Mouse (Mus musculus) brain, embryonic 14.5 days (tissue): ENCODE measurements around the gene Mrc1. TPM values are rescaled to one million over a fixed set of nuclear protein-coding genes. Genes with fewer than 3 reads are reported as not detected.

Experiments used
- DNase-seq: peaks from one replicate; pipeline ENCODE4 v3.0.0-alpha.2; 2011; ENCODE audit warnings: low read depth
- CTCF ChIP-seq: fragments of 200-500 bp; IDR thresholded peaks from 2 replicates; pipeline ENCODE4 v1.5.1; 2012; ENCODE audit warnings: inconsistent platforms, mild to moderate bottlenecking, moderate library complexity, borderline replicate concordance; ENCODE audit not compliant: insufficient read depth, insufficient read length; ENCODE audit errors: extremely low read depth
- POLR2A ChIP-seq: fragments of 200-500 bp; IDR thresholded peaks from 2 replicates; pipeline ENCODE4 v1.6.1; 2012; ENCODE audit warnings: mild to moderate bottlenecking, inconsistent platforms, borderline replicate concordance; ENCODE audit not compliant: poor library complexity, insufficient read depth, insufficient read length, severe bottlenecking; ENCODE audit errors: extremely low read depth
- polyA plus RNA-seq: library from polyadenylated mRNA; depleted of rRNA; stranded (reverse); fragments of >200 nt; gene quantifications from 2 replicates; pipeline ENCODE4 v1.2.3, GENCODE M21; 2012; rRNA removed

The Mrc1 gene
- polyA plus RNA-seq, 1 experiment = 5.1 TPM

DNA sequence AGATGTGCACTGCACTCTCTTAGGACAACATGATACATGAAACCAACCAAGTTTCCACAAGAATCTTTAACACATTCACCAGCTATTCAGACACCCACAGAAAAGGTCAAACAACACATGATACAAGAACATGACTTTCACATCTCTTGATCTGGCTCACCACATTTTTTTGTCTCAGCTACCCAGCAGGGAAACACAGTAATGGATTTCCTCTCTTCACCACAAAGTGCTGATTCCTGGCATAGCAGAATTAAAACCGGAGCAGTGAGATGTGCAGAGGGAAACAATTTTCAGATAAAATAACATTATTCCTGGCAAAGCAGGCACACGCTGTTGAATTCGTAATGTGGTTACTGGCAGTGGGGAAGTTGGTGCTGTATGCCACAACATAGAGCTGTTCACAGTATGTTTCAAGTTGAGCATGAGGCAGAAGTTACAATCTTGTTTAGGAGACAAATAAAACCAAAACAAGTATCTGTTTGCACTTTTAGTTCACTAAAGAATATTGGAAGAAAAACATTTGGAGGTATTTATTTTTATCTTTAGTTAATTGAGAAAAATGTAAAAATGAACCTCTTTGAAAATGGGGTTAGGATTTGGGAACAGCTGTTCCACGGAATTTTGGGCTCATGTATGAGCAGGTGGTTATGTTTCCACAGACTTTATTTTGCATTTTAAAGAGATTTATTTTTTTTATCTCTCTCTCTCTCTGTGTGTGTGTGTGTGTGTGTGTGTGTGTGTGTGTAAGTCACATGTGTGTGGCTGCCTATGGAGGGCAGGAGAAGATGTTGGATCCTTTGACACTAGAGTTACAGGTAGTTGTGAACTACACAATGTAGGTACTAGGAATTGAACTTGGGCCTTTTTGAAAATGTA lies 83.6 kb downstream of the Mrc1 start:
- TF ChIP-seq POLR2A = no peak
- no peak for TF ChIP-seq CTCF
- DNase-seq = no peak

DNA sequence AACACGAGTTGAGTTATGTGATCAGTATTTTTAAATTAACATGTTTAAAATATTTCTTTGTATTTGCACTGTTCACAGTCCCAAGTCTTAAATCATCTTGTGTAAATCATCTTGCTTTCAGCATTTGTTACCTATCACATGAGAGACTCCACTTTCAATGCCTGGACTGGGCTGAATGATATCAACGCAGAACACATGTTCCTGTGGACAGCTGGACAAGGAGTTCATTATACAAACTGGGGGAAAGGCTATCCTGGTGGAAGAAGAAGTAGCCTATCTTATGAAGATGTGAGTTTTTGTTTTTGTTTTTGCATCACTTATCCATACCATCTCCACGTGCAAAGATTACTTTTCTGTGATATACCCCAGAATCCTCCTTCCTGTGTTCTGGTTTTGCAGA lies 85.9 kb downstream of the Mrc1 start:
- TF ChIP-seq CTCF (no peak), POLR2A (no peak)
- DNase-seq = no peak

DNA sequence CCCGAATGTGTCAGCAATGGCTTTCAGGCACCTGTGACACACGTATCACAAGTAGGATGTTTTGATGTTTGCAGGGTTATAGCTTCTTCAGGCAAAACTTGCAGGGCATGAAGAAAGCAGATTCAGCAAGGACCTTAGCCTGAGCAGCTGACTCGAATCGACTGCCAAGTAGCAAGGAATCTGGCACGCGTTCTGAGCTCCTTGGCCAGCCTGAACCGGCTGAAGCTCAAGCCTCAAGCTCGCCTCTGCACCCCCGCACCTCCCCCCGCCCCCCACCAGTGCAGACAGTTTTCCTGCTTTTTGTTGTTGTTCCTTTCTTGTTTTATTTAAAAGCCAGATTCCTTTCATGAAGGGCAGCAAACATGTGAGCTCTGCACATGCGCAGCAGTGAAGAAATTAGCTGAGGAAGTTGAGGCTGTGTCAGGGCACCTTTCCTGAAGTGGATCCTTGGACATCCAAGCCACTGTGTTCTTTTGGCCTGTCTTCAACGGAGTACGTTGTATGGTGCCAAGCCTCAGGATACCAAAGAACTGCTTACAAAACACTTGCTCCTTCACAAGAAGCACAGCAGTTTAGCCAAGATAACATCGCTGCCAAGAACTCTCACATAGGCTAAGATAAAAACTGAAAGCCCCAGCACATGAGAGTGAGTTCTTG lies 112.6 kb downstream of the Mrc1 start:
- no peak for TF ChIP-seq POLR2A
- peak; percentile 86 for DNase-seq

DNA sequence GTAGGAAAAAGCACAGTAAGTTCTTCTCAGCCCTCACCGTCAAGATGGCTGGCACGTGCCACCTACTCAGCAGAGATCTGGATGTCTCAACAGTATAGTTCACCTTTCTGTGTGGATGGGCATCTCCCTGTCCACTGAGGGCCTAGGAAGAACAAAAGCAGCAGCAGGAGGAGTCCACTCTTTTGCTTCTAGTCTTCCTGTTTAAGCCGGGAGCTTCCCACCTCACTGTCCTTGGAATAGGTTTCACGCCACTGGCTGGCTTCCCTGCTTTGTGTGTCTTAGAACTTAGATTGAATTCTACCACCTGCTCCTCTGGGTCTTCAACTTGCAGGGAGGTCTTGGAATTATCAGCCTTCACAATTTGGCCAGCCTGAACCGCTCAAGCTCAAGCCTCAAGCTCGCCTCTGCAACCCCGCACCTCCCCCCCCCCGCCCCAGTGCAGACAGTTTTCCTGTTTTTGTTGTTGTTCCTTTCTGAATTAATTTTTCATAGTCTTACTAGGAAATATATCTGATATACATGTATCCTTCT lies 113.2 kb downstream of the Mrc1 start:
- DNase-seq = no peak
- TF ChIP-seq POLR2A = no peak
- TF ChIP-seq CTCF = no peak

Other genes with a start within 250 kb of the Mrc1 start
- gene Hacd1, start 173.3 kb upstream of the Mrc1 start, polyA plus RNA-seq = 51.8 and 56.5 TPM in 2 replicates
- 73.7 and 77.4 TPM in 2 replicates for gene Stam, start 155.3 kb upstream of the Mrc1 start, polyA plus RNA-seq
- gene Tmem236, start 54.9 kb upstream of the Mrc1 start, polyA plus RNA-seq = 0.14 TPM in 2 replicates
- gene Slc39a12, start 158.9 kb downstream of the Mrc1 start, polyA plus RNA-seq = 2.1 and 3.2 TPM in 2 replicates